Mouse (Mus musculus) testis, adult 2 months (tissue): ENCODE measurements around the gene Ccdc170. TPM values are rescaled to one million over a fixed set of nuclear protein-coding genes. Genes with fewer than 3 reads are reported as not detected.

Source experiments
- H3K27ac ChIP-seq: fragments of 200-500 bp; 2 replicates; pipeline ENCODE4 v1.5.1; 2012; ENCODE audit warnings: low read depth, low read length; ENCODE audit not compliant: control insufficient read depth, insufficient read depth
- H3K27me3 ChIP-seq: fragments of 200-500 bp; 2 replicates; pipeline ENCODE4 v1.6.1; 2012; ENCODE audit warnings: mild to moderate bottlenecking, low read length, moderate library complexity; ENCODE audit not compliant: control insufficient read depth, insufficient read depth
- H3K36me3 ChIP-seq: fragments of 200-500 bp; 2 replicates; pipeline ENCODE4 v1.6.1; 2012; ENCODE audit warnings: mild to moderate bottlenecking, low read length; ENCODE audit not compliant: control insufficient read depth, insufficient read depth
- H3K4me1 ChIP-seq: fragments of 200-500 bp; 2 replicates; pipeline ENCODE4 v1.6.1; 2012; ENCODE audit warnings: low read length; ENCODE audit not compliant: control insufficient read depth, insufficient read depth
- H3K4me3 ChIP-seq: fragments of 200-500 bp; 2 replicates; pipeline ENCODE4 v1.5.1; 2012; ENCODE audit warnings: low read depth, mild to moderate bottlenecking, low read length, moderate library complexity, mixed read lengths; ENCODE audit not compliant: control insufficient read depth
- CTCF ChIP-seq: fragments of 200-500 bp; IDR thresholded peaks from 2 replicates; pipeline ENCODE4 v1.5.1; 2012; ENCODE audit warnings: low read depth, mild to moderate bottlenecking, inconsistent platforms, low read length, moderate library complexity; ENCODE audit not compliant: control insufficient read depth, insufficient read depth, insufficient replicate concordance
- POLR2A ChIP-seq: fragments of 200-500 bp; IDR thresholded peaks from 2 replicates; pipeline ENCODE4 v1.6.1; 2012; ENCODE audit warnings: low read depth, mild to moderate bottlenecking, inconsistent platforms, low read length, moderate library complexity; ENCODE audit not compliant: control insufficient read depth
- polyA plus RNA-seq: library from polyadenylated mRNA; depleted of rRNA; stranded (reverse); fragments of >200 nt; gene quantifications from 2 replicates; pipeline ENCODE4 v1.2.3, GENCODE M21; 2012

The Ccdc170 gene
- polyA plus RNA-seq, 1 experiment: 0.93 TPM

- TF ChIP-seq POLR2A: no peak
- Histone ChIP-seq H3K27me3 (no peaks in the 10 kb centered on the region), H3K4me1 (no peaks in the 10 kb centered on the region), H3K27ac (no peak overlapping the region), H3K4me3 (no peak overlapping the region), H3K36me3 (no peaks in the 10 kb centered on the region)
Measured at GRCm38 (mm10) chr10:4491281-4491680, 9.0 kb downstream of the Ccdc170 start.

GRCm38 (mm10) chr10:4492045-4492444 lies 9.7 kb downstream of the Ccdc170 start:
- no peak overlapping the region for H3K4me3 ChIP-seq
- TF ChIP-seq POLR2A (no peak), CTCF (no peak)
- no peaks in the 10 kb centered on the region for H3K27me3 ChIP-seq
- no peaks in the 10 kb centered on the region for H3K36me3 ChIP-seq
- no peak overlapping the region for H3K27ac ChIP-seq
- H3K4me1 ChIP-seq: no peaks in the 10 kb centered on the region

GRCm38 (mm10) chr10:4492909-4493308 lies 10.6 kb downstream of the Ccdc170 start:
- no peak overlapping the region for H3K4me3 ChIP-seq
- no peak for TF ChIP-seq CTCF
- TF ChIP-seq POLR2A: no peak
- no peak overlapping the region for H3K27ac ChIP-seq

GRCm38 (mm10) chr10:4503251-4503650 lies 20.9 kb downstream of the Ccdc170 start:
- Histone ChIP-seq H3K27ac (no peak overlapping the region), H3K4me3 (no peak overlapping the region), H3K27me3 (no peaks in the 10 kb centered on the region), H3K4me1 (no peaks in the 10 kb centered on the region), H3K36me3 (no peaks in the 10 kb centered on the region)
- TF ChIP-seq CTCF (no peak), POLR2A (no peak)

More at GRCm38 (mm10) chr10:4492909-4493308, 10.6 kb downstream of the Ccdc170 start:
- no peaks in the 10 kb centered on the region for H3K27me3 ChIP-seq
- no peaks in the 10 kb centered on the region for H3K36me3 ChIP-seq
- H3K4me1 ChIP-seq: no peaks in the 10 kb centered on the region

GRCm38 (mm10) chr10:4512725-4513124 lies 30.4 kb downstream of the Ccdc170 start:
- no peaks in the 10 kb centered on the region for H3K36me3 ChIP-seq
- no peak overlapping the region for H3K27ac ChIP-seq
- TF ChIP-seq CTCF: no peak
- no peak for TF ChIP-seq POLR2A
- H3K4me1 ChIP-seq: no peaks in the 10 kb centered on the region
- no peaks in the 10 kb centered on the region for H3K27me3 ChIP-seq
- H3K4me3 ChIP-seq: no peak overlapping the region

GRCm38 (mm10) chr10:4517614-4518013 lies 35.3 kb downstream of the Ccdc170 start:
- Histone ChIP-seq H3K4me1 (no peaks in the 10 kb centered on the region), H3K27ac (no peak overlapping the region), H3K36me3 (no peaks in the 10 kb centered on the region), H3K27me3 (no peaks in the 10 kb centered on the region), H3K4me3 (no peak overlapping the region)
- no peak for TF ChIP-seq CTCF

- Histone ChIP-seq H3K27me3 (no peaks in the 10 kb centered on the region), H3K36me3 (no peaks in the 10 kb centered on the region), H3K4me1 (no peaks in the 10 kb centered on the region), H3K4me3 (no peak overlapping the region), H3K27ac (no peak overlapping the region)
- TF ChIP-seq POLR2A (no peak), CTCF (no peak)
Measured at GRCm38 (mm10) chr10:4519645-4520044, 37.3 kb downstream of the Ccdc170 start.

GRCm38 (mm10) chr10:4520394-4521102 lies 38.2 kb downstream of the Ccdc170 start:
- Histone ChIP-seq H3K27me3 (no peaks in the 10 kb centered on the region), H3K4me1 (no peaks in the 10 kb centered on the region), H3K4me3 (no peak overlapping the region), H3K27ac (no peak overlapping the region), H3K36me3 (no peaks in the 10 kb centered on the region)
- TF ChIP-seq CTCF: 0 out of 2 replicates have a peak, but pooled peaks have one; percentile 10
- TF ChIP-seq POLR2A: no peak

GRCm38 (mm10) chr10:4522116-4522515 lies 39.8 kb downstream of the Ccdc170 start:
- Histone ChIP-seq H3K4me3 (no peak overlapping the region), H3K27ac (no peak overlapping the region), H3K36me3 (no peaks in the 10 kb centered on the region), H3K27me3 (no peaks in the 10 kb centered on the region), H3K4me1 (no peaks in the 10 kb centered on the region)
- TF ChIP-seq CTCF (no peak), POLR2A (no peak)
